Mouse (Mus musculus) lung, postnatal 0 days (tissue): ENCODE data around the gene Mllt6.

Experiments used
- CTCF ChIP-seq: IDR thresholded peaks from 2 replicates; pipeline ENCODE4 v1.5.1; 2016; ENCODE audit warnings: antibody characterized with exemption, mild to moderate bottlenecking
- EP300 ChIP-seq: IDR thresholded peaks from 2 replicates; pipeline ENCODE4 v1.6.1; 2016; ENCODE audit warnings: antibody characterized with exemption, mild to moderate bottlenecking, control low read depth

DNA sequence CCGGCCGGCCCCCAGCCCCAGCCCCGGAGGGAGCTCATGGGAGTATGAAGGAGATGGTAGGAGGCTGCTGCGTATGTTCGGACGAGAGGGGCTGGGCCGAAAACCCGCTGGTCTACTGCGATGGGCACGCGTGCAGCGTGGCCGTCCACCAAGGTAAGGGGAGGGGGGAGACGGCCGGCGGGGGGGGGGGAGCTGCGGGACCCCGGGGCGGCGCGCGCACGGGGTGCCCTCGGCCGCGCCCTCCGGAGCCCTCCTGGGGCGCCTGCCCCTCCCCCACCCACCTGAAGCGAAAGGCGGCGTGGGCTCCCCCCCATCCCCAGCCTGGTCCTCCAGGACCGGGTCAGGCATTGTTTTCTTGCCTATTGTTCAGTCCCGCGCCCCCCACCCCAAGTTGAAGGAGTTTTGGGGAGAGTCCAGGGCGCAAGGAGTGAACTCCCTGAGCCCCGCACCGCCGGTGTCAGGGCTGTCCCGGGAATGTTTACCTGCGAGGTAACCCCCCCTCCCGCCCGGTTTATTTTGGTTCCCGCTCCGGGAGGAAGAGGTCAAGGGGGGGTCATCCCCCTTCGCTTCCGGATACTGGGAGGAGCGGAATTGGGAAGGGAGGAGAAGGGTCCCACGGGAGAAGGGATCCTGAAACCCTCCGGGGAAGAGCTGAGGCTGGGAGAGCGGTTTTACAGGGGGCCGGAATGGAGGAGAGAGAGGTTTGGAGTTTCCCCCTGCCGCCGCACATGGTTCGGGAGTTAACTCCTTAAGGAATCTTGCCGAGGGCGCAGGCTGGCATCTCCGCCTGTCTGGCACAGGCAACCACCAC, 519 bp downstream of the Mllt6 start:
- TF ChIP-seq EP300 (0 out of 2 replicates have a peak, but pooled peaks have one; percentile 27), CTCF (no peak)
